Mouse (Mus musculus): ENCODE results near the gene Olfr678.

DNA sequence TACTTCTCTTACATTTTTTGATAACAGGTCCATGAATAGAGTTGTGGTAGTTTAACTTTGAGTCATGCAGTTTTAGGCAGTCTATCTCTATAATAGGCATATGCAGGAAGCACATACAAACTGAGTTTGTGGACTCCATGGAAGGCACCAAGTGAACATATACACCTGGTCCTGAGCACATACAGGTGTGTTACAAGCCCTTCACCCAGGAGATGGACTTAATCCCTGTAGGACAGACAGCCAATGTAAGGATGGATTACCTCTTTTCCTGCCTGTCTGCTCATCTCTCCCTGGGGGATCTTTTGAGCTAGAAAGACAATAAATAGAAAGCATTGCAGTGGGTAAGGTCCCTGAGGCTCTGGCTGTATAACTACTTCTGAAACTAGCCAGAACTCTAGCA lies 52.3 kb downstream of the Olfr678 start, which contains the start of gene Olfr681:
- no peak for TF ChIP-seq CTCF (IDR thresholded peaks at IDR 0.05; ENCODE audit: control insufficient read depth, insufficient read depth, insufficient read length)
- TF ChIP-seq MAX (IDR thresholded peaks at IDR 0.05), result no peak
- TF ChIP-seq USF1 (IDR thresholded peaks at IDR 0.05; ENCODE audit: low read depth), result no peak
- TF ChIP-seq CEBPB (IDR thresholded peaks at IDR 0.05; ENCODE audit: low read depth), result no peak
- TF ChIP-seq MYOG (IDR thresholded peaks at IDR 0.05; ENCODE audit: control insufficient read depth, extremely low read depth, insufficient read length), result no peak
- no peak for TF ChIP-seq MYOD1 (IDR thresholded peaks at IDR 0.05; ENCODE audit: control insufficient read depth, insufficient read length, low read depth)
- no peak for TF ChIP-seq FOSL1 (IDR thresholded peaks at IDR 0.05; ENCODE audit: insufficient read depth, low read length, poor library complexity, severe bottlenecking)

Measured in C2C12 (cell line).